In genomic region chr15:32546746-32547145, GRCm38 (mm10) we compare ENCODE assay signal across 26 mouse cellular contexts.
"Had no signal": no experiment of that assay in that cellular context is flagged by ENCODE, and none has a peak within 500 bp of the region (broad histone marks: within the 10 kb centered on the region; RNA-seq: fewer than 3 reads in every experiment).

No protein-coding gene starts in this region.

- H3K27me3 ChIP-seq: embryonic facial prominence, embryonic 12.5 days; embryonic facial prominence, embryonic 13.5 days; embryonic facial prominence, embryonic 15.5 days; forebrain, embryonic 12.5 days; forebrain, embryonic 13.5 days; forebrain, embryonic 15.5 days had no signal

- DNase-seq: cerebellum, adult 9-11 months; cerebellum, postnatal 10 days; cerebellum, postnatal 14 days; cerebellum, postnatal 25 days; cerebellum, postnatal 36 days; embryo, embryonic 11 days; forebrain, postnatal 0 days; gastrocnemius, adult 2 months; gastrocnemius, postnatal 10 days; gastrocnemius, postnatal 14 days; gastrocnemius, postnatal 25 days; gastrocnemius, postnatal 36 days; heart, adult 11 months; heart, adult 18-20 months; heart, adult 2 months had no signal

- H3K4me2 ChIP-seq: embryonic facial prominence, embryonic 12.5 days; embryonic facial prominence, embryonic 13.5 days; embryonic facial prominence, embryonic 15.5 days; forebrain, embryonic 12.5 days; forebrain, embryonic 13.5 days; forebrain, embryonic 15.5 days had no signal

- H3K36me3 ChIP-seq: embryonic facial prominence, embryonic 10.5 days; embryonic facial prominence, embryonic 15.5 days; forebrain, embryonic 12.5 days; forebrain, embryonic 15.5 days had no signal

- H3K27ac ChIP-seq: embryonic facial prominence, embryonic 10.5 days; embryonic facial prominence, embryonic 12.5 days; embryonic facial prominence, embryonic 13.5 days; embryonic facial prominence, embryonic 15.5 days; forebrain, embryonic 10.5 days; forebrain, embryonic 12.5 days; forebrain, embryonic 13.5 days; forebrain, embryonic 15.5 days; gastrocnemius, adult 2 months; heart, adult 2 months had no signal

- H3K9ac ChIP-seq: embryonic facial prominence, embryonic 12.5 days; embryonic facial prominence, embryonic 13.5 days; embryonic facial prominence, embryonic 15.5 days; forebrain, embryonic 12.5 days; forebrain, embryonic 13.5 days; forebrain, embryonic 15.5 days; forebrain, postnatal 0 days had no signal

- ATAC-seq: forebrain, embryonic 13.5 days; forebrain, embryonic 14.5 days; forebrain, embryonic 15.5 days; forebrain, embryonic 16.5 days; forebrain, postnatal 0 days had no signal

- H3K4me1 ChIP-seq: embryonic facial prominence, embryonic 10.5 days; embryonic facial prominence, embryonic 12.5 days; embryonic facial prominence, embryonic 13.5 days; embryonic facial prominence, embryonic 15.5 days; forebrain, embryonic 12.5 days; forebrain, embryonic 15.5 days had no signal

- H3K9me3 ChIP-seq: embryonic facial prominence, embryonic 10.5 days; embryonic facial prominence, embryonic 12.5 days; embryonic facial prominence, embryonic 13.5 days; embryonic facial prominence, embryonic 15.5 days; forebrain, embryonic 10.5 days; forebrain, embryonic 12.5 days; forebrain, embryonic 13.5 days; forebrain, embryonic 15.5 days had no signal

- H3K4me3 ChIP-seq: embryonic facial prominence, embryonic 10.5 days; embryonic facial prominence, embryonic 12.5 days; embryonic facial prominence, embryonic 13.5 days; embryonic facial prominence, embryonic 15.5 days; erythroblast, embryonic 14.5 days; forebrain, embryonic 10.5 days; forebrain, embryonic 12.5 days; forebrain, embryonic 13.5 days; forebrain, embryonic 15.5 days; gastrocnemius, adult 2 months; heart, adult 2 months had no signal
